Mouse (Mus musculus) embryonic facial prominence, embryonic 11.5 days (tissue): ENCODE measurements around the gene Cand2. TPM values are rescaled to one million over a fixed set of nuclear protein-coding genes. Genes with fewer than 3 reads are reported as not detected.

Experiments used
- ATAC-seq: fragments of 200-750 bp; cut with Nextera tagmentation; replicated peaks from 2 replicates; pipeline ENCODE4 v1.8.0; 2017; ENCODE audit warnings: low read depth; ENCODE audit not compliant: insufficient number of reproducible peaks, low FRiP score, low TSS enrichment
- DNase-seq: peaks from one replicate; pipeline ENCODE4 v3.0.0-alpha.2; 2015; ENCODE audit warnings: low spot score
- H3K27ac ChIP-seq: fragments of 300-500 bp; sonication (generic); replicated peaks from 2 replicates; pipeline ENCODE4 v1.5.1; 2014; ENCODE audit warnings: mild to moderate bottlenecking, low read depth, low read length, control low read depth
- H3K27me3 ChIP-seq: fragments of 300-500 bp; sonication (generic); 2 replicates; pipeline ENCODE4 v1.6.1; 2014; ENCODE audit warnings: mild to moderate bottlenecking, low read length, moderate library complexity, mixed read lengths; ENCODE audit not compliant: control insufficient read depth, insufficient read depth
- H3K36me3 ChIP-seq: fragments of 300-500 bp; sonication (generic); replicated peaks from 2 replicates; pipeline ENCODE4 v1.6.1; 2014; ENCODE audit warnings: low read depth, mild to moderate bottlenecking, low read length, moderate library complexity, mixed read lengths; ENCODE audit not compliant: control insufficient read depth, insufficient read depth
- H3K4me1 ChIP-seq: fragments of 300-500 bp; sonication (generic); 2 replicates; pipeline ENCODE4 v1.6.1; 2014; ENCODE audit warnings: low read length, mixed read lengths; ENCODE audit not compliant: control insufficient read depth, insufficient read depth
- H3K4me2 ChIP-seq: fragments of 300-500 bp; sonication (generic); 2 replicates; pipeline ENCODE4 v1.6.1; 2014; ENCODE audit warnings: low read depth, mild to moderate bottlenecking, control low read depth, low read length, moderate library complexity
- H3K4me3 ChIP-seq: fragments of 300-500 bp; sonication (generic); 2 replicates; pipeline ENCODE4 v1.5.1; 2014; ENCODE audit warnings: low read depth, low read length, control low read depth
- H3K9ac ChIP-seq: fragments of 300-500 bp; sonication (generic); replicated peaks from 2 replicates; pipeline ENCODE4 v1.6.1; 2014; ENCODE audit warnings: mild to moderate bottlenecking, control low read depth, low read length
- H3K9me3 ChIP-seq: fragments of 300-500 bp; sonication (generic); replicated peaks from 2 replicates; pipeline ENCODE4 v1.6.1; 2016; ENCODE audit warnings: mild to moderate bottlenecking, low read length, inconsistent platforms, mixed read lengths; ENCODE audit not compliant: control insufficient read depth
- WGBS: fragments of 180-500 bp; shearing (Covaris S2); extraction: QIAGEN DNeasy Blood & Tissue Kit; methylation state at CpG from one replicate; pipeline ENCODE4 v1.1.7; 2014; 5-methylcytosine and 5-hydroxymethylcytosine counted together
- polyA plus RNA-seq: library from polyadenylated mRNA; unstranded; fragments of >200 nt; fragmentation: Nextera tagmentation; extraction: Ambion mirVana; gene quantifications from 2 replicates; pipeline ENCODE4 v1.2.1, GENCODE M21; 2014

Cand2 gene
- polyA plus RNA-seq, 1 experiment from 2014 or later = 36.2 TPM

DNA sequence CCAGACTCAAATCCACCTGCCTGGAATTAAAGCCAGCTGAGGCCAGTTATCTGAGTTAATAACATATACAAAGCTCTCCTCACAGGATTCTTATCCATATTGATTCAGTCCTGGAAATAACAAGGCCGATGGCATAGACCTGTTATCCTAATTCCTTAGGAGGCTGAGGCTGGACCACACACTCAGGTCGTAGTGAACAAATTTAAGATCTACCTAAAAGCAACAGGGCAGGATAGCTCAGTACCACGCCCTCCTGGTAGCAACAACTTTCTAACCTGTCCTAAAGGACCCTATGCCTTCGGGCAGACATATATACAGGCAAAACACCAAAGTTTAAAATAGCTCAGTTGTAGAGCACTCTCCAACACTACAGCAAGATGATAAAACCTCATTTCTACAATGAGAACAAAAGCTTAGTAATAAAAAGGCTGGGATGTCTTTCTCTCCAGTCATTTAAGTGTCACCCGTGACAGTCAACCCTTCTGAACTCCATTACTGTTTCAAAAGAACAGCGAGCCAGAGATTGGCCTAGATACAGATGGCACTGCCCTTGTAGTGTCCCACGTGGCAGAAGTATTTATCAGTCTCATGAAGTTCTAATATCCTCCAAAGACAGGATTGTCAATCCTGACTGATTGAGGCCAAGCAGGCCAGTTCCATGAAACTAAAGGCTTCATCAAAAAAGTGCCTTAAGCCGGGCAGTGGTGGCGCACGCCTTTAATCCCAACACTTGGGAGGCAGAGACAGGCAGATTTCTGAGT, 30.3 kb downstream of the Cand2 start:
- H3K4me1 ChIP-seq = no peaks in the 10 kb centered on the region; the same call in 1 of the 2 replicates
- H3K4me3 ChIP-seq = no peak overlapping the region
- ATAC-seq (no peak), DNase-seq (peak; percentile 25)
- peaks cover 29% of the 10 kb centered on the region for H3K36me3 ChIP-seq
- 68% methylated on average over 10 of the region's 10 CpGs for WGBS
- H3K9me3 ChIP-seq = no peaks in the 10 kb centered on the region
- no peak overlapping the region for H3K27ac ChIP-seq
- H3K9ac ChIP-seq = no peak overlapping the region
- H3K27me3 ChIP-seq = no peaks in the 10 kb centered on the region
- H3K4me2 ChIP-seq = no peak overlapping the region

DNA sequence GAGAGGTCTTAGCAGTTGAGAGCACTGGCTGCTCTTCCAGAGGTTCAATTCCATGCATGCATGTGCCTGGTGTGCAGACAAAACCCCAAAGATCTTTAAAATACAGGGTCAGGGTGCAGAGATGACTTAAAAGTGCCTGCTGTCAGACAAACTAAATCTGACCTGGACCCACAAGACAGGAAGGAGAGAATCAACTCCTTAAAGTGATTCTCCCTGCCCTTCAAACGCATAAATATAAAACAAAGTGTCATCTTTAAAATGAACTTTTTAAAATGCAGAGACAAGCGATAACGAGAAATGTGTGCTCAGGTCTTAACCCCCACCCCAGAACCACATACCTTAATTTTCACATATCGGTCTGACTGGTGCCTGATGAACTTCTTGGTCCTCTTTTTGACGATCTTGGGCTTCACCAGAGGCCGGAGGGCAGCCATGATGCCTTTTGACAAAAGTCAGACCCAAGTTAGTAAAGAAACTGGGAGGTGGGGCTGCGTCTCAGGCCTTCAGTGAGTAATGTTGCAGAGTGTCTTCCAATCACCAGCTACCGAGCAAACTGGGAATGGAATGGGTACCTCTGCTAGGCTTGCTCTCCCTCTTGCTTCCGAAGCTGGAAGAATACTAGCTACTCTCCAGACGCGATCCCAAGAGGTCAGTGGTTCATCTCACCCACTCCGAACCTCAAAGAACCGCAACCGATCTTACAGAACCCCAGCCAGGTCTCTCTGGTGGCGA, 33.3 kb downstream of the Cand2 start:
- ATAC-seq (no peak), DNase-seq (peak; percentile 20)
- Histone ChIP-seq H3K27me3 (no peaks in the 10 kb centered on the region), H3K27ac (peak overlapping the region; percentile 88), H3K4me3 (peak overlapping the region; percentile 100), H3K9ac (peak overlapping the region; percentile 100), H3K4me2 (peak overlapping the region; percentile 80), H3K9me3 (no peaks in the 10 kb centered on the region), H3K4me1 (no peaks in the 10 kb centered on the region; the same call in 1 of the 2 replicates), H3K36me3 (peaks cover 17% of the 10 kb centered on the region)
- 3% methylated on average over 15 of the region's 15 CpGs for WGBS

DNA sequence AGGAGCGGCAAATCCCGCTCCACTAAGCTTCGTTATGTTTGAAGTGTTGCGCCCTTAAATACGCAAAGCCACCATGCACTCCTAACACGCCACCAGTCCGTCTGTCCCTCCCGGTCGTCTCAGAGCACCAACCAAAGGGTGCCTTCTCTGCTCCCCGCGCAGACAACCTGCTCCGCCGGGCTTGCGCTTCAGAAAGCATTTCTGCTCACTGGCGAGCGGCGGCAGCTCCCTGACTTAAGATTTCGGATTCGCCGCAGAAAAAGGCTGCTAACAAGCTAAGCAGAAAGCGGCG, 33.8 kb downstream of the Cand2 start:
- Histone ChIP-seq H3K27ac (peak overlapping the region; percentile 88), H3K9ac (peak overlapping the region; percentile 100), H3K27me3 (no peaks in the 10 kb centered on the region), H3K4me3 (peak overlapping the region; percentile 100), H3K36me3 (peaks cover 17% of the 10 kb centered on the region), H3K9me3 (no peaks in the 10 kb centered on the region), H3K4me1 (no peaks in the 10 kb centered on the region; the same call in 1 of the 2 replicates), H3K4me2 (peak overlapping the region; percentile 80)
- ATAC-seq = no peak
- DNase-seq = peak; percentile 30
- under 1% methylated on average over 22 of the region's 22 CpGs for WGBS

DNA sequence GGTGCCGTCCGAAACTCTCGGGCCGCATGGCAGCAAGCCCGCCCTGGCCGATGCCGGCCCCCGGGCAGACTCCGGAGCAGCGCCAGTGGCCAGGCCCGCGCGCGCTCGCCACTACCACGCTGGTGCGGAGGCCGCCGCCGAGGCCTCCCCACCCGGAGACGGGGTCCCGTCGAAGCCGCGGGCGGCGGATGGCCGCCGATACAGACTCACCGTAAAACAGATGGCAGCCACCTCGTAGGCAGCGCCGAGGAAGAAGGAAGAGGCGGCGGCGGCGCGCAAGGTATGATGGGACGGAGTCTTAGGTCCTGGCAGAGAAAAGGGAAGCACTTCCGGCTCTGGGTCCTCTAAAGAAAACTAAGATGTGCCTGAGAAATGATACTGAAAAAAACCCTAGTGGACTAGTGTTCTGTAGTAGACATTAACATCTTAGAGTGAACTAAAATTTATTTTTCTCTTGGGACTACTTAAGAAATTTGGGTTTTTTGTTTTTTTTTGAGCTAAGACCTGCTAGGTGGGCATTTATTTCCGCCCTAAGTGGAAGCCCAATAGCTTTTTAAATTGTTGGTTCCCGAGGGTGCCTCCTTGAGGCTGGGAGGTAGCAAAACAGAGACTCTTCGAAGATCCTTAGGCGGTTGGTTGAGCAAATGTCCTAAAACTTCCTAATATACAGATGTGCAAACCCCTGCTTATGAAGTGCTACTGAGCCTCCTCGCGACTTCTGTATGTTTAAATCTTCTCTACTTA, 34.3 kb downstream of the Cand2 start, which contains the start of gene Rpl32:
Gene Rpl32, minus strand, starts transcription at position 260 of the 744 bp plus-strand sequence.
- under 1% methylated on average over 47 of the region's 47 CpGs for WGBS
- peak within 1 kb of the TSS; percentile 100 for H3K4me3 ChIP-seq

DNA sequence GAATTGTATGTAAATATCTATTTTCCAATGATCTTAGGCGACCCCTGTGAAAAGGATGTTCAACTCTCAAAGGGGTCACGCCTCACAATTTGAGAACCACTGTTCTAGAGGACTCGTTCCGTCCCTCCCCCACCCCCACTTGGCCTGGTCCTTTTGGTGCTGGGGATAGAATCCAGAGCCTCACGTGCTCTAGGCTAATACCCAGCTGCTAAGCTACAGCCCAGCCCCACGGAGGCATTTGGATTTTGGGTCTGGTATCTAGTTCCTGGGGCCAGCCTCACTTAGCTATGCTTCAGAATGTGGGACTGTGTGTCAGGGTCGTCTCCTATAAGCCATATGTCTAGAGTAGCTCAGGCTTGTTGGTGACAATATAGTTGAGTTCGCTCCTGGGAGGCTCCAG, 37.3 kb downstream of the Cand2 start:
- H3K36me3 ChIP-seq = peaks cover 6% of the 10 kb centered on the region
- H3K4me1 ChIP-seq = no peaks in the 10 kb centered on the region
- WGBS = 78% methylated on average over 8 of the region's 8 CpGs
- no peak for DNase-seq
- no peak overlapping the region for H3K4me2 ChIP-seq
- no peak overlapping the region for H3K9ac ChIP-seq
- no peaks in the 10 kb centered on the region for H3K27me3 ChIP-seq
- no peak overlapping the region for H3K4me3 ChIP-seq
- H3K27ac ChIP-seq = no peak overlapping the region
- no peak for ATAC-seq
- no peaks in the 10 kb centered on the region for H3K9me3 ChIP-seq

More for the DNA sequence above, 34.3 kb downstream of the Cand2 start, which contains the start of gene Rpl32:
- peak within 1 kb of the TSS; percentile 88 for H3K27ac ChIP-seq
- no peaks in the 10 kb centered on the region for H3K9me3 ChIP-seq
- H3K4me1 ChIP-seq = no peaks in the 10 kb centered on the region; the same call in 1 of the 2 replicates
- H3K9ac ChIP-seq = peak within 1 kb of the TSS; percentile 100
- ATAC-seq = peak; percentile 72
- H3K36me3 ChIP-seq = peaks cover 15% of the 10 kb centered on the region
- peak within 1 kb of the TSS; percentile 80 for H3K4me2 ChIP-seq
- peak; percentile 93 for DNase-seq
- H3K27me3 ChIP-seq = no peaks in the 10 kb centered on the region

DNA sequence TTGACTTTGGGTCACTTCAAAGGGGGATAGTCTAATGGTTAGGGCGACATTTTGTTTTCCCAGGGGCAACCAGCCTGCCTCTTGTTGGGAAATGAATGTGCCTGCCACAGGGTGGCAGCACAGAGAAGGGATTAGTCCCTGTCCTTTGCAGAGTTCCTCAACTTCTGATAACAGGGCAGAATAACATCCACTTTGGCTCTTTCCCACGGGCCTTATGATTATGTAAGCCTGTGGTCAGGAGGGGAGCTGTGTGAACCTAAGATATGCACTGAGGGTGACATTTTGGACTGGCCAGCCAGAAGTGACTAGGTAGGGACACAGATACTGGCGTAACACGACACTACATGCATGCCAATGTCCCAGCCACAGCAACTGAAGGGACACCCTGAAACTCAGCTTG, 39.8 kb downstream of the Cand2 start:
- DNase-seq (peak; percentile 75), ATAC-seq (no peak)
- no peak overlapping the region for H3K27ac ChIP-seq
- H3K36me3 ChIP-seq = no peaks in the 10 kb centered on the region
- no peaks in the 10 kb centered on the region for H3K9me3 ChIP-seq
- H3K4me2 ChIP-seq = no peak overlapping the region
- no peaks in the 10 kb centered on the region for H3K27me3 ChIP-seq
- H3K4me3 ChIP-seq = no peak overlapping the region
- WGBS = 35% methylated on average over 4 of the region's 4 CpGs
- no peak overlapping the region for H3K9ac ChIP-seq
- H3K4me1 ChIP-seq = no peaks in the 10 kb centered on the region

DNA sequence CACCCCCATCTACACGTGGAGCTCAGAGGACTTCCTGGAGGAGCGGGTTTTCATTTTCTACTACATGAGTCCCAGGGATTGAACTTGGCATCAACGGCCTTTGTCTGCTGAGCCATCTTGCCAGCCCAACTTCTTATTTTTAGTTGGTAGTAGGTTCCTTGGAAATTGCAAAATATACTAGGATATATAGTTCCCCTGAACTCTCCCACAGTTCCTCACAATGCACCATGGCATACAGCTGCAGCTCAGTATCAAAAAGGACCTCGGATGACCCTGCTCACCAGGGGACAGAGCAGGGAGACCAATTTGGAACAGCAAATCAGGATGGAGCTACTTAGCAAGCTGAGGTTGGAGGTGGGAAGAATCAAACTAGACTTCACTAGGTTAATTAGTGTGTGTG, 40.7 kb downstream of the Cand2 start:
- Histone ChIP-seq H3K9me3 (no peaks in the 10 kb centered on the region), H3K9ac (no peak overlapping the region), H3K36me3 (no peaks in the 10 kb centered on the region), H3K27me3 (no peaks in the 10 kb centered on the region), H3K27ac (no peak overlapping the region), H3K4me3 (no peak overlapping the region), H3K4me2 (no peak overlapping the region), H3K4me1 (no peaks in the 10 kb centered on the region)
- no peak for ATAC-seq
- WGBS = 78% methylated on average over 4 of the region's 4 CpGs
- DNase-seq = no peak
